Mouse (Mus musculus): ENCODE data around the gene Gpr35.

GRCm38 (mm10) chr1:92978645-92979044, 28.0 kb downstream of the Gpr35 start:
- TF ChIP-seq POLR2AphosphoS2 (IDR thresholded peaks at IDR 0.05; ENCODE audit: low read depth, low read length) (no peak), MAFK (IDR thresholded peaks at IDR 0.05; ENCODE audit: insufficient replicate concordance, low read length) (no peak), USF2 (conservative IDR thresholded peaks at IDR 0.05; ENCODE audit: low read depth, low read length) (no peak)

Data from CH12.LX (cell line).